Mouse (Mus musculus) megakaryocyte progenitor cell, adult 5-6 weeks (primary cell): Measurements from ENCODE around the gene Pm20d1. TPM values are rescaled to one million over a fixed set of nuclear protein-coding genes. Genes with fewer than 3 reads are reported as not detected.
A peak's percentile ranks its signal among the peaks of the same experiment; 100 is the strongest.
"Not testable (repeated sequence)": the region's sequence is repeated elsewhere in the genome, so short reads cannot be mapped to it uniquely, and the experiment has no call there.

Experiments
- ATAC-seq: replicated peaks from 2 replicates; pipeline ENCODE4 v1.8.0; 2016; ENCODE audit warnings: mild to moderate bottlenecking, moderate TSS enrichment, inconsistent platforms; ENCODE audit not compliant: poor library complexity
- total RNA-seq, 2 experiments: library from RNA; stranded (forward) in 1 of 2; stranded (reverse) in 1 of 2; fragments of 157-497, 149-512 nt in 1 of 2; fragments of 200-1000 nt in 1 of 2; gene quantifications; 2 replicates each; pipeline versions ENCODE4 v1.2.3 to v1.2.4; 2015 to 2017

The Pm20d1 gene
- total RNA-seq, 2 experiments from 2014 or later = 0.08 to 0.17 TPM

GRCm38 (mm10) chr1:131794591-131794990 is 2.6 kb upstream of the Pm20d1 start:
- ATAC-seq = no peak

- no peak for ATAC-seq
Measured at GRCm38 (mm10) chr1:131795171-131795570, 2.0 kb upstream of the Pm20d1 start.

GRCm38 (mm10) chr1:131800001-131800400 is 2.8 kb downstream of the Pm20d1 start:
- ATAC-seq = peak; percentile 46; the same call in 1 of the 2 replicates

- no peak for ATAC-seq
Measured at GRCm38 (mm10) chr1:131801071-131801470, 3.9 kb downstream of the Pm20d1 start.

GRCm38 (mm10) chr1:131802652-131803051 is 5.5 kb downstream of the Pm20d1 start:
- ATAC-seq = no peak

- no peak for ATAC-seq
Measured at GRCm38 (mm10) chr1:131804166-131804565, 7.0 kb downstream of the Pm20d1 start.

GRCm38 (mm10) chr1:131808986-131809385 is 11.8 kb downstream of the Pm20d1 start:
- ATAC-seq = no peak

- ATAC-seq = no peak
Measured at GRCm38 (mm10) chr1:131809651-131810050, 12.5 kb downstream of the Pm20d1 start.

- ATAC-seq = no peak
Measured at GRCm38 (mm10) chr1:131811393-131811792, 14.2 kb downstream of the Pm20d1 start.

- ATAC-seq = no peak
Measured at GRCm38 (mm10) chr1:131812006-131812405, 14.8 kb downstream of the Pm20d1 start.

- ATAC-seq = no peak
Measured at GRCm38 (mm10) chr1:131812631-131813295, 15.6 kb downstream of the Pm20d1 start.

- ATAC-seq = no peak
Measured at GRCm38 (mm10) chr1:131813731-131814130, 16.6 kb downstream of the Pm20d1 start.

GRCm38 (mm10) chr1:131814191-131814590 is 17.0 kb downstream of the Pm20d1 start:
- no peak for ATAC-seq

- ATAC-seq = no peak
Measured at GRCm38 (mm10) chr1:131816886-131817285, 19.7 kb downstream of the Pm20d1 start.

GRCm38 (mm10) chr1:131820353-131820752 is 23.2 kb downstream of the Pm20d1 start:
- not testable (repeated sequence) for ATAC-seq

- ATAC-seq = no peak
Measured at GRCm38 (mm10) chr1:131820887-131821328, 23.7 kb downstream of the Pm20d1 start.

GRCm38 (mm10) chr1:131822292-131822691 is 25.1 kb downstream of the Pm20d1 start:
- no peak for ATAC-seq

- no peak for ATAC-seq
Measured at GRCm38 (mm10) chr1:131822856-131823492, 25.8 kb downstream of the Pm20d1 start.

- ATAC-seq = no peak
Measured at GRCm38 (mm10) chr1:131823563-131823962, 26.4 kb downstream of the Pm20d1 start.

GRCm38 (mm10) chr1:131824528-131825181 is 27.5 kb downstream of the Pm20d1 start:
- no peak for ATAC-seq

GRCm38 (mm10) chr1:131827207-131827786 is 30.1 kb downstream of the Pm20d1 start, which contains the start of gene Slc41a1:
TSS of gene Slc41a1 (plus strand) at chr1:131827493.
- peak; percentile 25 for ATAC-seq
